Mouse (Mus musculus) kidney, postnatal 36 days (tissue): ENCODE results near the gene Rrp8.
"Not testable (repeated sequence)": the region's sequence is repeated elsewhere in the genome, so short reads cannot be mapped to it uniquely, and the experiment has no call there.

Source experiments
- DNase-seq, 2 experiments: peaks; one replicate each; pipeline ENCODE4 v3.0.0; 2021 to 2022; ENCODE audit warnings: mixed read lengths in 2 of 2

The Rrp8 gene

GRCm38 (mm10) chr7:105743926-105744590 is 6.9 kb upstream of the Rrp8 start, which contains the start of gene Taf10:
Taf10 (minus strand) TSS chr7:105744361.
- peak; percentile 91 to 93 for DNase-seq

- DNase-seq = not testable (repeated sequence)
These were observed 6.2 kb upstream of the Rrp8 start for GRCm38 (mm10) chr7:105743246-105743925.

- not testable (repeated sequence) for DNase-seq
These were observed 5.5 kb upstream of the Rrp8 start for GRCm38 (mm10) chr7:105742539-105743215.

GRCm38 (mm10) chr7:105741978-105742377 is 4.8 kb upstream of the Rrp8 start:
- DNase-seq = no peak

GRCm38 (mm10) chr7:105740851-105741250 is 3.7 kb upstream of the Rrp8 start:
- DNase-seq = no peak

GRCm38 (mm10) chr7:105740089-105740795 is 3.1 kb upstream of the Rrp8 start:
- no peak for DNase-seq

GRCm38 (mm10) chr7:105738948-105739347 is 1.8 kb upstream of the Rrp8 start:
- DNase-seq = peak; percentile 78 to 82

GRCm38 (mm10) chr7:105738286-105738685 is 1.1 kb upstream of the Rrp8 start:
- no peak for DNase-seq

- DNase-seq = no peak
These were observed 463 bp upstream of the Rrp8 start for GRCm38 (mm10) chr7:105737648-105738047.

GRCm38 (mm10) chr7:105736264-105736901 is 802 bp downstream of the Rrp8 start, which contains the start of gene Ilk:
Ilk (plus strand) TSS chr7:105736592.
- peak; percentile 95 to 96 for DNase-seq

GRCm38 (mm10) chr7:105735464-105735863 is 1.7 kb downstream of the Rrp8 start:
- DNase-seq = not testable (repeated sequence)

GRCm38 (mm10) chr7:105734826-105735225 is 2.4 kb downstream of the Rrp8 start:
- no peak for DNase-seq

GRCm38 (mm10) chr7:105733836-105734235 is 3.3 kb downstream of the Rrp8 start:
- no peak for DNase-seq

GRCm38 (mm10) chr7:105728701-105729428 is 8.3 kb downstream of the Rrp8 start:
- DNase-seq = peak in 1 of 2 experiments; percentile 14

- no peak for DNase-seq
These were observed 10.2 kb downstream of the Rrp8 start for GRCm38 (mm10) chr7:105726980-105727325.

GRCm38 (mm10) chr7:105726144-105726979 is 10.8 kb downstream of the Rrp8 start:
- peak; percentile 63 to 77 for DNase-seq

- no peak for DNase-seq
These were observed 15.3 kb downstream of the Rrp8 start for GRCm38 (mm10) chr7:105721916-105722315.

GRCm38 (mm10) chr7:105715366-105715765 is 21.8 kb downstream of the Rrp8 start:
- DNase-seq = no peak

GRCm38 (mm10) chr7:105708733-105709132 is 28.5 kb downstream of the Rrp8 start:
- no peak for DNase-seq

- no peak for DNase-seq
These were observed 33.4 kb downstream of the Rrp8 start for GRCm38 (mm10) chr7:105703816-105704215.

- no peak for DNase-seq
These were observed 34.0 kb downstream of the Rrp8 start for GRCm38 (mm10) chr7:105703184-105703583.
